Mouse (Mus musculus) MEL (cell line): ENCODE measurements at regions not wholly inside any gene's neighbourhood (a gene's known extent, or its start where the extent isn't known, plus 50 kb on each side); places are given as distances from the start of the nearest gene placed in this dataset.

Experiments used
- CHD2 ChIP-seq: IDR thresholded peaks from 2 replicates; pipeline ENCODE4 v1.6.1; 2011; ENCODE audit warnings: low read length, improper control_type of control experiment
- CTCF ChIP-seq, 3 experiments: IDR thresholded peaks in 2 of 3; conservative IDR thresholded peaks in 1 of 3; 2 replicates each; pipeline ENCODE4 v1.5.1; 2011 to 2012; ENCODE audit warnings: low read length in 3 of 3, low read depth in 2 of 3, mild to moderate bottlenecking in 2 of 3, improper control_type of control experiment in 1 of 3, inconsistent platforms in 1 of 3, mixed read lengths in 1 of 3, moderate library complexity in 1 of 3; ENCODE audit not compliant: control insufficient read depth in 1 of 3, insufficient read depth in 1 of 3, poor library complexity in 1 of 3, severe bottlenecking in 1 of 3
- JUND ChIP-seq: IDR thresholded peaks from 2 replicates; pipeline ENCODE4 v1.6.1; 2011; ENCODE audit warnings: low read depth, mild to moderate bottlenecking, improper control_type of control experiment, low read length
- ZC3H11A ChIP-seq: IDR thresholded peaks from 2 replicates; pipeline ENCODE4 v1.6.1; 2012; ENCODE audit warnings: low read depth, mild to moderate bottlenecking, inconsistent platforms, low read length, improper control_type of control experiment

- TF ChIP-seq ZC3H11A (no peak), CHD2 (no peak), CTCF (IDR thresholded peaks at IDR 0.05 in 2 of 3, conservative IDR thresholded peaks at IDR 0.05 in 1 of 3; ENCODE audit: control insufficient read depth in 1 of 3, insufficient read depth in 1 of 3, low read depth in 2 of 3, low read length in 3 of 3, poor library complexity in 1 of 3, severe bottlenecking in 1 of 3) (no peak), JUND (no peak)
Measured at GRCm38 (mm10) chr12:32456796-32457195, 78.3 kb downstream of the Ccdc71l start.
